28 mouse cellular contexts compared by ENCODE assay signal in the genomic region with DNA sequence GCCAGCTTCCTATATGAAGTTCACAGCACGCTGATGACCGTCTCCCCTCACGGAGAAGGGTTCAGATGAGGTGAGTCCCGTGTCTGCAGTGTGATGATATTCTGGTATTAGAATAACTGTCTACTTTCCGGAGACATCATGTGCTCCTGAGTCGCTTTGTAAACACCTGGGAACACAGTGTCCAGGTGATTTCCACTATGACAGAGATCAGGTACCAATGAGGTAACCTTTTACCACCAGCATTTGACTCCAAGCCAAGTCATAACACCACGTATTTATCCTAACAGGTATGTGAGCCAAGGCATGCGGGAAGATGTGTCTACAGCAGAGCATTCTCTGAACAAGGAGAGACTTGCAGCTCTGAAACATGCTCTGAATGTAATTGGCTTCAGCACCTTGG.
"Had no signal": no experiment of that assay in that cellular context is flagged by ENCODE, and none has a peak within 500 bp of the region (broad histone marks: within the 10 kb centered on the region; RNA-seq: fewer than 3 reads in every experiment).

No protein-coding gene starts in this region.

- H3K4me3 ChIP-seq: embryonic facial prominence, embryonic 10.5 days; embryonic facial prominence, embryonic 12.5 days; embryonic facial prominence, embryonic 13.5 days; embryonic facial prominence, embryonic 15.5 days; erythroblast, embryonic 14.5 days; forebrain, embryonic 10.5 days; forebrain, embryonic 12.5 days; forebrain, embryonic 13.5 days; forebrain, embryonic 15.5 days; gastrocnemius, adult 2 months; heart, adult 2 months had no signal

- H3K9me3 ChIP-seq: embryonic facial prominence, embryonic 10.5 days; embryonic facial prominence, embryonic 12.5 days; embryonic facial prominence, embryonic 13.5 days; embryonic facial prominence, embryonic 15.5 days; forebrain, embryonic 10.5 days; forebrain, embryonic 12.5 days; forebrain, embryonic 13.5 days; forebrain, embryonic 15.5 days had no signal

- H3K9ac ChIP-seq: embryonic facial prominence, embryonic 12.5 days; embryonic facial prominence, embryonic 13.5 days; embryonic facial prominence, embryonic 15.5 days; forebrain, embryonic 12.5 days; forebrain, embryonic 13.5 days; forebrain, embryonic 15.5 days; forebrain, postnatal 0 days had no signal

- DNase-seq: cerebellum, adult 18-20 months; cerebellum, adult 2 months; cerebellum, adult 8-10 months; cerebellum, adult 9-10 months; cerebellum, adult 9-11 months; cerebellum, postnatal 10 days; cerebellum, postnatal 14 days; cerebellum, postnatal 25 days; cerebellum, postnatal 36 days; embryo, embryonic 11 days; forebrain, postnatal 0 days; gastrocnemius, adult 2 months; gastrocnemius, postnatal 10 days; gastrocnemius, postnatal 25 days; gastrocnemius, postnatal 36 days; heart, adult 18-20 months; heart, adult 2 months had no signal

- H3K4me1 ChIP-seq: embryonic facial prominence, embryonic 15.5 days had no signal

- H3K27ac ChIP-seq: embryonic facial prominence, embryonic 10.5 days; embryonic facial prominence, embryonic 12.5 days; embryonic facial prominence, embryonic 13.5 days; embryonic facial prominence, embryonic 15.5 days; forebrain, embryonic 10.5 days; forebrain, embryonic 12.5 days; forebrain, embryonic 13.5 days; forebrain, embryonic 15.5 days; gastrocnemius, adult 2 months; heart, adult 2 months had no signal

- H3K4me2 ChIP-seq: embryonic facial prominence, embryonic 12.5 days; embryonic facial prominence, embryonic 13.5 days; embryonic facial prominence, embryonic 15.5 days; forebrain, embryonic 12.5 days; forebrain, embryonic 13.5 days; forebrain, embryonic 15.5 days had no signal

- H3K36me3 ChIP-seq: embryonic facial prominence, embryonic 10.5 days; embryonic facial prominence, embryonic 12.5 days; embryonic facial prominence, embryonic 13.5 days; embryonic facial prominence, embryonic 15.5 days; forebrain, embryonic 10.5 days; forebrain, embryonic 12.5 days; forebrain, embryonic 15.5 days had no signal

- H3K27me3 ChIP-seq: embryonic facial prominence, embryonic 12.5 days; embryonic facial prominence, embryonic 15.5 days; forebrain, embryonic 12.5 days; forebrain, embryonic 13.5 days; forebrain, embryonic 15.5 days had no signal

- ATAC-seq: forebrain, embryonic 13.5 days; forebrain, embryonic 14.5 days; forebrain, embryonic 15.5 days; forebrain, embryonic 16.5 days; forebrain, postnatal 0 days had no signal
